Mouse (Mus musculus): Measurements from ENCODE around the gene Palmd. TPM values are rescaled to one million over a fixed set of nuclear protein-coding genes. Genes with fewer than 3 reads are reported as not detected.

Gene Palmd
- total RNA-seq, 2 experiments from 2014 or later, result 25.3 to 37.5 TPM

GRCm38 (mm10) chr3:116969786-116970185 is 999 bp upstream of the Palmd start:
- no peak for DNase-seq
- no peak overlapping the region; the same call in 1 of the 2 replicates for H3K4me3 ChIP-seq
- peak overlapping the region; percentile 93 for H3K27ac ChIP-seq
- intact Hi-C loops (cut with DNase I), result loop anchor here (5.0 to 10.0 kb wide), 3 partner anchors 53 to 93 kb away; no protein-coding TSS in a partner anchor
- no peak for TF ChIP-seq CTCF (IDR thresholded peaks at IDR 0.05)

GRCm38 (mm10) chr3:116969003-116969402 is 216 bp upstream of the Palmd start:
- H3K4me3 ChIP-seq, result peak overlapping the region; percentile 79
- H3K27ac ChIP-seq, result peak overlapping the region; percentile 93
- TF ChIP-seq CTCF (IDR thresholded peaks at IDR 0.05), result no peak
- intact Hi-C loops (cut with DNase I), result loop anchor here (5.0 to 10.0 kb wide), 3 partner anchors 53 to 93 kb away; no protein-coding TSS in a partner anchor
- no peak for DNase-seq

GRCm38 (mm10) chr3:116967967-116968366 is 820 bp downstream of the Palmd start, which contains the start of gene 4930455H04Rik:
Gene 4930455H04Rik, plus strand, starts transcription at chr3:116968267.
- H3K4me3 ChIP-seq, result peak within 1 kb of the TSS; percentile 79
- DNase-seq, result no peak
- no peak for TF ChIP-seq CTCF (IDR thresholded peaks at IDR 0.05)
- peak within 1 kb of the TSS; percentile 93 for H3K27ac ChIP-seq
- intact Hi-C loops (cut with DNase I), result loop anchor here (2.0 to 10.0 kb wide), 4 partner anchors 37 to 94 kb away; no protein-coding TSS in a partner anchor

- H3K4me3 ChIP-seq, result peak overlapping the region; percentile 79
- intact Hi-C loops (cut with DNase I), result loop anchor here (2.0 to 10.0 kb wide), 4 partner anchors 37 to 95 kb away; no protein-coding TSS in a partner anchor
- TF ChIP-seq CTCF (IDR thresholded peaks at IDR 0.05), result no peak
- no peak for DNase-seq
- H3K27ac ChIP-seq, result peak overlapping the region; percentile 93
Measured at GRCm38 (mm10) chr3:116967436-116967835, 1.4 kb downstream of the Palmd start.

GRCm38 (mm10) chr3:116966800-116967199 is 2.0 kb downstream of the Palmd start:
- peak; percentile 50 for DNase-seq

GRCm38 (mm10) chr3:116966225-116966624 is 2.6 kb downstream of the Palmd start:
- peak overlapping the region; percentile 79 for H3K4me3 ChIP-seq

More at GRCm38 (mm10) chr3:116966800-116967199, 2.0 kb downstream of the Palmd start:
- no peak for TF ChIP-seq CTCF (IDR thresholded peaks at IDR 0.05)
- Histone ChIP-seq H3K4me3 (peak overlapping the region; percentile 79), H3K27ac (peak overlapping the region; percentile 93)
- intact Hi-C loops (cut with DNase I), result loop anchor here (2.0 to 10.0 kb wide), 4 partner anchors 36 to 96 kb away; no protein-coding TSS in a partner anchor

GRCm38 (mm10) chr3:116964426-116964825 is 4.4 kb downstream of the Palmd start:
- peak overlapping the region; percentile 93 for H3K27ac ChIP-seq
- DNase-seq, result peak; percentile 79
- no peak for TF ChIP-seq CTCF (IDR thresholded peaks at IDR 0.05)
- peak overlapping the region; percentile 79 for H3K4me3 ChIP-seq
- intact Hi-C loops (cut with DNase I), result loop anchor here (10.0 kb wide), 1 partner anchor 60 kb away; no protein-coding TSS in a partner anchor

More at GRCm38 (mm10) chr3:116966225-116966624, 2.6 kb downstream of the Palmd start:
- H3K27ac ChIP-seq, result peak overlapping the region; percentile 93
- TF ChIP-seq CTCF (IDR thresholded peaks at IDR 0.05), result peak; percentile 69
- DNase-seq, result peak; percentile 43
- intact Hi-C loops (cut with DNase I), result loop anchor here (2.0 to 10.0 kb wide), 4 partner anchors 35 to 96 kb away; no protein-coding TSS in a partner anchor

GRCm38 (mm10) chr3:116963213-116963612 is 5.6 kb downstream of the Palmd start:
- no peak for DNase-seq
- H3K4me3 ChIP-seq, result no peak overlapping the region; the same call in 1 of the 2 replicates
- TF ChIP-seq CTCF (IDR thresholded peaks at IDR 0.05), result no peak
- intact Hi-C loops (cut with DNase I), result loop anchor here (10.0 kb wide), 1 partner anchor 58 kb away; no protein-coding TSS in a partner anchor
- peak overlapping the region; percentile 73 for H3K27ac ChIP-seq

GRCm38 (mm10) chr3:116961354-116962142 is 7.2 kb downstream of the Palmd start:
- intact Hi-C loops (cut with DNase I), result loop anchor here (10.0 kb wide), 1 partner anchor 57 kb away; no protein-coding TSS in a partner anchor
- TF ChIP-seq CTCF (IDR thresholded peaks at IDR 0.05), result no peak

GRCm38 (mm10) chr3:116960414-116960813 is 8.4 kb downstream of the Palmd start:
- TF ChIP-seq CTCF (IDR thresholded peaks at IDR 0.05), result no peak
- intact Hi-C loops (cut with DNase I), result loop anchor here (10.0 kb wide), 1 partner anchor 56 kb away; no protein-coding TSS in a partner anchor
- H3K27ac ChIP-seq, result peak overlapping the region; percentile 31
- H3K4me3 ChIP-seq, result no peak overlapping the region
- DNase-seq, result no peak

More at GRCm38 (mm10) chr3:116961354-116962142, 7.2 kb downstream of the Palmd start:
- peak overlapping the region; percentile 44 for H3K27ac ChIP-seq
- H3K4me3 ChIP-seq, result peak overlapping the region; percentile 13
- no peak for DNase-seq

- no peak for TF ChIP-seq CTCF (IDR thresholded peaks at IDR 0.05)
- intact Hi-C loops (cut with DNase I), result no loop called here
- H3K4me3 ChIP-seq, result no peak overlapping the region
- no peak for DNase-seq
- peak overlapping the region; percentile 75 for H3K27ac ChIP-seq
Measured at GRCm38 (mm10) chr3:116955061-116955460, 13.7 kb downstream of the Palmd start.

GRCm38 (mm10) chr3:116953366-116953765 is 15.4 kb downstream of the Palmd start:
- DNase-seq, result no peak
- no peak for TF ChIP-seq CTCF (IDR thresholded peaks at IDR 0.05)
- Histone ChIP-seq H3K4me3 (no peak overlapping the region), H3K27ac (peak overlapping the region; percentile 75)
- intact Hi-C loops (cut with DNase I), result no loop called here

All from gastrocnemius, adult 2 months (tissue).